Mouse (Mus musculus): ENCODE measurements around the gene Olfr281.

Olfr281 gene

GRCm38 (mm10) chr15:98483907-98484886 is 31.8 kb downstream of the Olfr281 start:
- no peak for ATAC-seq (ENCODE audit: insufficient number of reproducible peaks, low FRiP score, low TSS enrichment)

- no peak for ATAC-seq (ENCODE audit: insufficient number of reproducible peaks, low FRiP score, low TSS enrichment)
These were observed 34.1 kb downstream of the Olfr281 start for GRCm38 (mm10) chr15:98486433-98487021.

- no peak for ATAC-seq (ENCODE audit: insufficient number of reproducible peaks, low FRiP score, low TSS enrichment)
These were observed 38.9 kb downstream of the Olfr281 start for GRCm38 (mm10) chr15:98491332-98491731.

GRCm38 (mm10) chr15:98492102-98492501 is 39.7 kb downstream of the Olfr281 start, which contains the start of gene Olfr279:
Gene Olfr279 (plus strand): TSS chr15:98492402.
- ATAC-seq (ENCODE audit: insufficient number of reproducible peaks, low FRiP score, low TSS enrichment) = no peak

GRCm38 (mm10) chr15:98497631-98498030 is 45.2 kb downstream of the Olfr281 start:
- no peak for ATAC-seq (ENCODE audit: insufficient number of reproducible peaks, low FRiP score, low TSS enrichment)

GRCm38 (mm10) chr15:98503317-98503716 is 50.9 kb downstream of the Olfr281 start:
- no peak for ATAC-seq (ENCODE audit: insufficient number of reproducible peaks, low FRiP score, low TSS enrichment)

GRCm38 (mm10) chr15:98504514-98504913 is 52.1 kb downstream of the Olfr281 start:
- ATAC-seq (ENCODE audit: insufficient number of reproducible peaks, low FRiP score, low TSS enrichment) = no peak

- no peak for ATAC-seq (ENCODE audit: insufficient number of reproducible peaks, low FRiP score, low TSS enrichment)
These were observed 54.0 kb downstream of the Olfr281 start for GRCm38 (mm10) chr15:98506253-98506957.

- no peak for ATAC-seq (ENCODE audit: insufficient number of reproducible peaks, low FRiP score, low TSS enrichment)
These were observed 54.9 kb downstream of the Olfr281 start for GRCm38 (mm10) chr15:98507321-98507720.

GRCm38 (mm10) chr15:98509387-98509786 is 57.0 kb downstream of the Olfr281 start:
- no peak for ATAC-seq (ENCODE audit: insufficient number of reproducible peaks, low FRiP score, low TSS enrichment)

All from cerebellum, adult (tissue).